Mouse (Mus musculus) urinary bladder, adult 18-20 months (tissue): Measurements from ENCODE around the gene Gm20795.
"Not testable (repeated sequence)": the region's sequence is repeated elsewhere in the genome, so short reads cannot be mapped to it uniquely, and the experiment has no call there.

Experiments
- DNase-seq, 2 experiments: peaks; one replicate each; pipeline ENCODE4 v3.0.0; 2022; ENCODE audit warnings: low spot score in 2 of 2, mixed read lengths in 2 of 2

The Gm20795 gene

DNA sequence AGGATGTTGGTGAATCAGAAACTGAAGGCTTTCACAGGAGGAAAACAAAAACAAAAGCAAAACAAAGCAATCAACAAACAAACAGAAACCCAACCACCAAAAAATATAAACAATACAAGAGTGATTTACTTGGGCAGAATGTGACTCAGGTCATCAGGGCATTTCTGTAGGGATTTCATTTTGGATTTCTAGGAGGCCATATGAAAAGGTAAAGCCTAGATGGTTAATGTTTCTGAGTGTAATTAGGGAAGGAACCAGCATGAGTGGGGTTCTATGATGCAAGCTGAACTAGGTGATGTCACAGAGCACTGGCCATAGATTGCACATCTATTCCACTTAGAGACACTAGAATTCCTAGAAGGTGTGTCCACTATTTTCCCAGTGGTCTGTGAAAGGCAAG lies at the start of gene Gm20795:
TSS of gene Gm20795 (plus strand) at position 301 of the 400 bp plus-strand sequence.
- not testable (repeated sequence) for DNase-seq

DNA sequence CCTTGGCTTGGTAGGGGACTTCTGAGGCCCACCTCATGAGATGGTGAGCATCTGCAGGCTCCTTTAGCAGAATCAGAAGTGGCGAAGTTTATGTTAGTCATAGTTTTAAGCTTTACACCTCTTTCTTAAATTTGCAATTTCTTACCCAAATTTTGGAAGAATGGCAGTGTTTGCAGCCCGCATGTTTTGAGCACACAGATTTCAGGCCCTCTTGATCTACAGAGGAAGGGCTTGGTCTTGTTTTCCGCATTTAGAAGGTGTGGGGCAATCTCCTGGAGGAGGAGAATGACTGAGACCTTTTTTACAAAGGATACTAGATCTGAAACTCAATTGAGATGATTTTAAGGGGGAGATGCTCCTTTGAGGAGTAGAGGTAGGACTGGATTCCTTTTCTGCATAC lies 29.0 kb upstream of the Gm20795 start, which contains the start of gene Gm21797:
TSS of gene Gm21797 (minus strand) at position 101 of the 400 bp plus-strand sequence.
- DNase-seq = not testable (repeated sequence)
